Mouse (Mus musculus): ENCODE measurements at regions not wholly inside any gene's neighbourhood (a gene's known extent, or its start where the extent isn't known, plus 50 kb on each side); places are given as distances from the start of the nearest gene placed in this dataset.
A peak's percentile ranks its signal among the peaks of the same experiment; 100 is the strongest.

DNA sequence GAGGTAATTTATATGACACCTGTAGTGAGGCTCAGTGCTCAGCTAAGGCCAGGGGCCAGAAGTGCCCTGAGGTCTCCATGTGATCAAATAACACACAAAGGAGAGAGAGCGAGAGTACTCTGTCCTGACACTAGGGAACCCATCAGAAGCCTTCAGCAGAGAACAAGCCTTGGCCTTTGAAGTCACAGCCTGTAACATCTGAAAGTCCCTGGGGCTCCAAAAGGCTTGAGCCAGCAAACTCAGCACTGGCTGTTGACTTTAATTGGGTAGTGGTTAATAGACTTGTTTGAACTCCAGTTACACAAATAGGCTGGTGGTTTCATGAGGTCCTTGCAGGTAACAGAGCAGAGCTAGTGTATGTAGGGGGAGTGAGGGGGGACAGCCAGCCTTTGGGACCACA is 422.5 kb downstream of the Matn1 start:
- DNase-seq (ENCODE audit: low spot score in 2 of 2): no peak

DNA sequence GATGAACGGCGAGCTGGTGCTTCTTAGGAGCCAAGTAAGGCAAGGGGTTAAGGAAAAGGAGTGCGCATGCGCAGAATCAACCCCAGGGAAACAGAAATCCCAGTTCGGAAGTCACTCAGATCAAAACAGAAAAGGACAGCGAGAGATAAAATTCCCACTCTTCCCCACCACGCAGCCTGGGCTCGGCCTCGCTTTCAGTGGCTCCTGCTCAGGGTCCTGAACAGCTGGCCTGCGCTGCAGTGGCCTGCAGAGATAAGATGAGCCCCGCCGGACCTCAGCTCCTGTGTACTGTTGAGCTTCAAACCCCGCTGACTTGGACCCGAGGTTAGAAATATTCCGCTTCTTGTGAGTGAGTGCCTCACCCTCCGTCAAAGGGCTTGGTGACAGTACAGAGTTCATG is 428.3 kb downstream of the Matn1 start:
- no peak for DNase-seq (ENCODE audit: low spot score in 2 of 2)

DNA sequence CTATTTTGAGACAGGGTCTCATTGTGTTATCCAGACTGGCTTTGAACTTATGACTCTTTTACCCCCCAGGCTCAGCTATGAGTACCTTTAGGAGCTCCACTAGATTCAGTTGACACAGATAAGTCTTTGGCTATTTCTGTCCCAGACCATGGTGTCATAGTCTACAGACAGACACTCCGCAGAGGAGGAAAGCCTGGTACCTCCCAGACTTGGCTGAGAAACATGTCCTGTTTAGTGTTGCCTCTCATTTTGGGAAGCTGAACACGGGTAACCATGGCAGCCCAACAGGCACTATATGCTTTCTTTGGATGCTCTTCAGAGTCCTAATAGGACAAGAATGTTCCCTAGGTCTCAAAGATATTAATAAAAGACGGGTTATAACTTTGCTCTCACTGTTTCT is 429.0 kb downstream of the Matn1 start:
- DNase-seq (ENCODE audit: low spot score in 2 of 2): no peak

DNA sequence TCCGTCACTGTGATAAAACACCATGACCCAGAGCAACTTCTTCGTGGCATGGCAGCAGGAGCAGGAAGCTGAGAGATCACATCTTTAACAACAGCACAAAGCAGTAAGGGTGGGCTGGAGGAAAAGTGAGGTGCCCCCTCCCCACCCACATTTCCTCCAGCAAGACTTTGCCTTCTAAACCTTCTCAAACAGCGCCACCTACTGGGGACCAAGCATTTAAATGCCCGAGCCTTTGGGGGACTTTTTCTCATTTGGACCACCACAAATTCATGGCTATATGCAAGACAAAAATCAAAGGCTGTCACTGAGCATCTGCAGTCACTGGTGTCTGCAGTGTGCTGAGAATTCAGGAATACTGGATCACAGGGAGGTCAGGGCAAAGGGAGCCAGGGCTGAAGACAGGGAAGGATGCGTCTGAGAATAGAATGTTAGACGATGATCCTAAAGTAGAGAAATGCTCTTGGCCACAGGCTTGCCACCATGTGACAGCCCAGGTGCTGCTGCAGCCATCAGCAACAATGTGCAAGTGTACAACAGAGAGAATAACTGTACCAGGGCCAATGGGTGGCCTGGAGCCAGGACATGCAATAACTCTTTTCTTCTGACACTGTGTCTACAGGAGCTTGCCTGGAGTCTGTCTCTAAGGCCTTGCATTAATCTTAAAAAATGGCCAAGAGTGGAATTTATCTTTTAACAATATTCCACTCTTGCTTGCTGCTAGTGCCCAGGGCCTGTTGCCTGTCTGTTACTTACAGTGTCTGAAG is 430.5 kb downstream of the Matn1 start:
- no peak for DNase-seq (ENCODE audit: low spot score in 2 of 2)

DNA sequence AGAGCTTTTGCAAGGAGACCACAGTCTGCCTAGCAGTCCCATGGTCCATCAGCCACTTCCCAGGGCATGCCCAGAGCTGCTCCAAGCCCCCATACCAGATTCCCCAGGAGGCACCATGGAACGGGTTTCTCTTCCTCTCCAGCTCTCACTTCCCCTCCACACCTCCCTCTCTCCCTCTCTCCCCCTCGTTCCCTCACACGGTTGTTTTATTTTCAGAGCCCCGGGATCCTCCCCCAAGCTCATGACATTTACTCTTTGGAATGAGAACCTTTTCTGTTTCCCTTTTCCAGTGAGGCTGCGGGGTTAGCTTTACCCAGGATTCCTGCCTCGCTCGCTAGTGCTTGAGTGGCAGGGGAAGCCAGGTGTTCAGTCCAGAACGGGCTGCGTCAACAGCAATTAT is 436.9 kb downstream of the Matn1 start:
- DNase-seq (ENCODE audit: low spot score in 2 of 2): no peak

DNA sequence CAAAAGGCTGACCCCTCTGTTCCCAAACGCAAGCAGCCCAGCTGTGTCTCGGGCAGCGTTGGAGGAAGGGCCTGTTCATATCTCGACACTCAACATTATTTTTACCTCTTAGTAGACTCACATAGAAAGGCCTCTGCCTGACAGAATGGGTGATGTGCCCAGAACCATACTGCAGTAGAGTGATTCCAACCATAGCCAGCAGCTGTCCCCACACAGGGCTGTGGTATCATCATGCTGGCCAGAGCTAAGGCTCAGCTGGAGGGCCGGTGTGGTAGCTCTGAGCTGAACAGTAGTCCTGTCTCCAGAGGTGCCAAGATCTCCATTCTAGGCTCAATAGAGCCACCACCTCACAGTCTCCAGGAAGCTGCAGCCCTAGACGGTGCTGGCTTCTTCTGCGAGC is 437.3 kb downstream of the Matn1 start:
- no peak for DNase-seq (ENCODE audit: low spot score in 2 of 2)

DNA sequence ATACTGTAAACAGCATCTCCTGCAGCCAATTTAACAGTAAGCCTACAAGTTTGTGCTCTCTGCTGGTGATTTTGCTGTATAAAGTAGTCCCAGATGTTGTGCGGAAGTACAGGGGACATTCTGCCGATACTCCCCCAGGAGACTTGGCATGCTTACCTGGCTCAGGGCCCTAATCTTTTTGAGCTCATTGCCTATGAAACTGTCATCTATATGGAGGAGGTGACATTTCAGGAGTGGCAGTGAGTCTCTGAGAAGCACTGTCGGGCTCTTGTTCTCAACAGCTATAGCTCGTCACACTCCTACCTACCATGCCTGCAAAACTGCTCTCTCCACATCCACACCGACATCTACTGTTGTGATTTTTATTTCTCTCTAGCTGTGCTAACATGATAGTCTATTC is 439.7 kb downstream of the Matn1 start:
- DNase-seq (ENCODE audit: low spot score in 2 of 2): peak; percentile 47

DNA sequence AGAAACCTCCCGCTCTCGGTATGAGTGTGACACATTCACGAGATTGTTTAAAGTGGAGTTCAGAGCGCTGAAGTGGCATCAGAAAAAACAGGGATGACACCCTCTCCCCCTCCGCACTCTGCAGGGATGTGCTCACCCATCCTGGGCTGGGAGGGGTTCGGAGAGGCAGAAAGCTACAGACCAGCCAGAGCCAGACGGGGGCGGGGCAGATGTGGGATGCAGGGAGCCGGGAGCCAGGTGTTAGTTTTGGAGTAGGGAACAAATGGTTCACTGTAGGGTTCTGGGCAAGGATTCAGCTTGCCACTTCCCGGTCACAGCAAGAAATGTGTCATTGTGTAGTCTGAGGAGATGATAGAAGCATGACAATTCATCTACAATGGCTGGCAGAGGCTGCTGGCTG is 442.8 kb downstream of the Matn1 start:
- DNase-seq (ENCODE audit: low spot score in 2 of 2): peak; percentile 35 to 55

DNA sequence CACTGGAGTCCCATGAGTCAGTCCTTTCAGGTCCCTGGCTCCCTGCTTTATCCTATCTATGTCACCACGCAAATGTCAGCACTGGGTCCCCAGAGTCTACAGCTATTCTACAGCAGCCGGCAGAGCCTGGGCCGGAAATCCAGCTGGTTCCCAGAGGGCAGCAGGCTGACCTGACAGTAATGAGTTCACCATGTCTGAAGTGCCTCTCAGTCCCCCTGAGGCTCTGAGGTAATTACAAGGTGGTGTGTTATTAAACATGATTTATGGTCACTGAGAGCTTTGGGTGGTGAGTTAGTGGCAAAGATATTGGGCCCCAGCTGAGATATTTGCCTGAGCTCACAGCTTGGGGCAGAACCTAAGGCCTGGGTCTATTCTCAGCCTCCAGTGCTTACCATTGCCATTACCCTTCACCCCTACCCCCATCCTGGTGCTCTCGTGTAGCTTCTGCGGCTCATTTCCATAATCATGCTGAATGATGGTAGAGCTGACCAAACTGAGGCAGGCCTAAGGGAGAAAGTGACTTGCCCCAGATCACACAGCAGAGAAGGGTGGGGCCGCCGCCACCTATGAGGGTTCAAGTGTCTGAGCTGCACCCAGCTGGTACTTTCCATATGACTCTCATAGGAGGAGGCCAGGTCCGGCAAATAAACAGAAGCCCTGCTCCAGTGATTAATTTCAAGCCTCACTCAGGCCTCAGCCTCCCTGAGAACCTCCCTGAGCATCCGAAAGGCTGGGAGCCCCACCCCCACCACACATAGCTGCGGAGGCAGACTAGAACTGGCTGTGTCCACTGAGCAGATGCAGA is 446.8 kb downstream of the Ptpru start:
- DNase-seq (ENCODE audit: low spot score in 2 of 2): no peak

DNA sequence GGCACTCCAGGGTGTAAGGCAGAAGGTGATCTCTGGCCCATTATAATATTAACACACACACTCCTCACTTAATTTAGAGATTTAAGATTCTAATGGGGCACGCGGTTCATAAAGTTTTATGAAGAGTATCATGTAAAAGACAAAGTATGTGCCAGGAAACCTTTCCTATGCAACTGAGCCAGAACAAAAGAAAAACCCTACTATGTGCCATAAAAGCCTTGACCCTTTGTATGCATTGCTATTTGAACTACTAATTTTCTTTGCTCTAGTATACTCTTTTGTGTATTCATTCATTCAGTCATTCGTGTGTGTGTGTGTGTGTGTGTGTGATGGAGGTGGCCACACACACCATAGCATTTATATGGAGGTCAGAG is 446.2 kb downstream of the Ptpru start:
- DNase-seq (ENCODE audit: low spot score in 2 of 2): no peak

DNA sequence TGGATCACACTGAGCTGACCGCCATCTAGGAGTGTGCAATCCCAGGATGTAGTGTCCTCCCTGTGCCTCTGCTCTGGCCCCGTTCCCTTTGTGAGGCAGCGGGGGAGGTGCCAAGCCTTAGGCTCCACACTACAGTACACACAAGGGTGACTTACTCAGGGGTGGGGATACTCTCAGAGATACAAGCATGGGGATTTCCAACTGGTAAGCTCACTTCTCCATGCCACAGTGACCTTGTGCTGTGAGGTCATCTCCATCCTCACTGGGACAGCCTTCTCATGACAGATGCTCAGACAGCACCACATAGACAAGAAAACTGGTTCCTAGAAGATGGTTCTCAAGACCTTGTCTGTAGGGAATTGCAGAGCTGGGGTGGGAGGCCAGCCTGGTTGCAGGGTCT is 445.6 kb downstream of the Ptpru start:
- no peak for DNase-seq (ENCODE audit: low spot score in 2 of 2)

DNA sequence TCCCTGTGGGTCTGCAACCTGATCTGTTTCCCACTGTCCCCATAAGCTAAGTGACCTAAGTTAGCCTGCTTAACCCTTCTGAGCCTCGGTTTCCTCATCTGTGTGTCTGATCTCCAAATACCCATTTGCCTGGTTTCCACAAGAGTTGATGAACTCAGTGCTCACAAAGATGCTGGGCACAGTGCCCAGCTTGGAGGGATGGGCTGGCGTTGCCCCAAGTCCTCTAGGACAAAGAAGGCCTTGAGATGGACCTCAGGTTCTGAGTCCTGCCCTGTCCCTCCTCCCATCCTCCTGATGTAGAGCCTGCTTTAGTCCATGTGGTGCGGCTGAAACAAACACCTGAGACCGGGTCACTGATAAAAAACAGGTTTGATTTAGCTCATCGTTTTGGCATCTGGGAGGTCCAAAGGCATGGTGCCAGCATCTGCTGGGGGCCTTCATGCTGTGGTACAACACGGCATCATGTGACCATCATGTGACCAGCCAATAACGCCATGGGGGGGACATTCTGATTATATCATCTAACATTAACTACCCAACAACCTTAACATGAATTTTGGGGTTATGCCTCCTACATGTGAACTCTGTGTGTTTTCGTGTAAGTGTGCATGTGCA is 441.8 kb downstream of the Ptpru start:
- DNase-seq (ENCODE audit: low spot score in 2 of 2): no peak

DNA sequence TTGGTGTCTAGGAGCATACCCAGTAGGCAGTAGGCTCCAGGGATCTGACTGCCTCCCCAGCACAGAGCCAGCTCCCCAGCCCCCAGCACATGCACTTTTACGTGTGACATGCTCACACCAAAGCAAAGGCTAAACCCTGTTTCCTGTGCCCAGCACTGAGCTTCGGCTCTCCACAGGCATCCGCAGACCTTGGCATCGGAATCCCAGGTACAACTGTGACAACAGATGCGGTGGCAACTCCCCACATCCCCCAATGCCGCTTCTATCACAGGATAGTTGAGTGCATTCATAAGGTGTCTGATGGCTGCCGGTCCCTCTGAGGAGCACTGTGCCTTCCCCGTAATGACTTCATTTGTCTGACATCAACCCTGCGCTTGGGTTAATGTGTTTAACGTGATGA is 440.9 kb downstream of the Ptpru start:
- no peak for DNase-seq (ENCODE audit: low spot score in 2 of 2)

DNA sequence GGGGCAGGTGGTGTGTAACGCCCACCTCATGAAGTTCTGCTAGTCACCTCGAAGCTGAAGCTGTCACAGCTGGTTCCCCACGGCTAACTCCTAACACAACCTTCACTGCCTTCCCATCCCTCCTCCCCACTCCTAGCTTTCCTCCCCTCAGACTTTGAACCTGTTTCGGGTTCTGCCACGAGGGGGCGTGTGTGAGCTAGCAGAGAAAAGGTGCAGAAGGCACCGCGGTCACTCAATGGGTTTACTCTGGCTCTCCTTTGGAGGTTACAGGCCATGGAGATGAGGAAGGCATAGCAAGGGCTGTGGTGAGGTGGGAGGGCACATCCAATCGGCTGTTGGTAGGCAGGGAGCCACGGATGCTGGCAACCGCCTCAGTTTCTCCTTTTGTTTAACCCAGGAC is 437.3 kb downstream of the Ptpru start:
- no peak for DNase-seq (ENCODE audit: low spot score in 2 of 2)

DNA sequence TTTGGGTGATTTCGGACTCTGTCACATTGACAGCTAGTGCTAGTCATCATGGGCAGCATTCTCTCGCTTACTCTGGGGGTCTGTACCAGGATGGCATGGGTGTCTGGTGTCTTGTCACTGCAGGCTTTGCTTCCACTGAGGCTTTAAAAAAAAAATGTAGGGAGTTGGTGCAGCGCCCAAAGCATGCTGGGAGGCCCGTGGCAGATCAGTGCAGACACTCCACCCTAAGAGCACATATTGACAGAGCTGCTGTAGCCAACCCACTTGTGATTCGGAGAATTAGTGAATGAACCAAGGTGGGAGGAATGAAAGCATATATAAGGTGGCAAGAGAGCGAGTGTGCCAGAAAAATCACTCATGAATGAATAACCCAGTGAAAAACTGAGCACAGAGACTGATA is 436.8 kb downstream of the Ptpru start:
- no peak for DNase-seq (ENCODE audit: low spot score in 2 of 2)

DNA sequence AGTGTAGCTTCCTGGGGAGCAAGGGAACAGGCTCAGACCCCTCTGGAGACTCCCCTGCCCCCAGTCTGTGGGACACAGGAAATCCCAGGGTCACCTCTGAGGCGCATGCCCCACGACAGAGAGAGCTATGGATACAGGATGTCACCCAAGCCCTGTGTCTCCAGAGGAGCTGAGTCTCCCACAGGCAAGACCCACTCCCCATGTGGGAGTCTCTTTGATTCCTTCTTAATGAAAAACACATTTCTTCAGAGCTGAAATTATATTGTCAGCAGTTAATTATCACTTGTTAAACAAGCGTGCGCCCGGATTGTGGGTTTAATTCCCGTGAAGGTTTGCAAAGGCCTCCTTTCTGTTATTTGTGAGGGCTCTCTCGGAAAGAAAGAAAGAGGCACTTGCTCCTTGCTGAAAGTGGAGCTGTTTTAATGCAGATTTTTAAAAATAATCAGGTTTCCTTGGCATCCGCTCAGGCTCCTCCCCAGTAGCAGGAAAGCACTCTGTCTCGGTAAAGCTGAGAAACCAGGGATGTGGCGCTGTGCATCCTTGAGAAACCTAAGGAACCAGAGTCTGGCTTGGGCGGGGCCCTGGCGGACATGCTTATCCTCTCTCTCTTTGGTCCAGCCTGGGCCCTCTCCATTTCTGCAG is 432.6 kb downstream of the Ptpru start:
- no peak for DNase-seq (ENCODE audit: low spot score in 2 of 2)

DNA sequence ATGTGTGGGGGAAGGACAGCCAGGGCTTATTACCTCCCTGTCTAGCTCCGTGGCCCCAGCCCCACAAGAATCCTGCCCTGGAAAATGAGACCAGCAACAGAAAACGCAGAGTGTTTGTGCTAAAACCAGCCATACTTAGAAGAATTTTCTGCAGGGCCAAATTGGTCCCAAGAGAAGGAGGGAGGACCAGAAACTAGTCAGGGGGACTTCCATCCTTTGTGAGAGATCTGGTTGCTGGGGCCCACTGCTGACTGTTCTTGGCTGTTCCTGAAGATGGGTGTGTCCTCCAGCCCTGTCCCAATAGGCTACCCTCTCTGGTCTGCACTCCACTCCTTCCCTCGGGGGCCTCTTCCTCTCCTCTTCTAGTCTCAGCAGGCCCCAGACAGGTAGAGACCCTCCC is 430.6 kb downstream of the Ptpru start:
- no peak for DNase-seq (ENCODE audit: low spot score in 2 of 2)

DNA sequence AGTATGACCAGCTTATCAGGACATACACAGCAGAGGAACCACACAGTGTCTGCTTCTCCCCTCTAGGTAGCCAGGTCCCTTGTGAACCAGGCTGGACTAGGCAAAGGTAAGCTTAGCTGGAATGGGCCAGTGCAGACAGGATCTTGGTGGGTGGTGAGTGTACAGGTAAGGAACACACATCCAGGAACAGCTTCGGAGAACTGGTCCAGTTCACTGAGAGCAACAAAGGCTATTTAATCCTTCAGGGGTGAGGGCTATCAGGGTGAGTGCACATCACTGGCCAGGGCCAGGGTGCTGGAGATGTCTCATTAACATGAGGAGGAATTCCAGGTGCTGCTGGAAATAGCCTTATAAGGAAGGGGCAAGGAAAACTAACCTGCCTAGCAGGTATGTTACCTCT is 429.4 kb downstream of the Ptpru start:
- no peak for DNase-seq (ENCODE audit: low spot score in 2 of 2)

DNA sequence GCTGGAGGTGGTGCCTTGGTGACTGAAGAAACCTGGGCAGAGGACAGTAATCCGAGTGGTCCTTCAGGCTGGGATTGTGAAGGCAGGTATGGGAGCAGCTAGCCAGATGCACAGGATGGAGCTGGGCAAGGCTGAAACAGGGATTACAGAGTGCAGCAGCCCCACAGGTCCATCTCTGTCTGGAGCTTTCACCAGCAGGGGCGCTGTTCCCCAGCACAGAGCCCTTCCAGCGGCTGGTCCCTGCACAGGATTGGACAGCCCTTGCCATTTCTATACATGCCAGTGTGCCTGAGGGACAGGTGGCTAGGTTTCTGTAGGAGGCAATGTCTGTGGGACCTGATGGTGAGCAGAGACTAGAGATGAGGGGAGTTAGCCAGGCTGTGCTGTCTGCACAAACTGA is 428.3 kb downstream of the Ptpru start:
- no peak for DNase-seq (ENCODE audit: low spot score in 2 of 2)

DNA sequence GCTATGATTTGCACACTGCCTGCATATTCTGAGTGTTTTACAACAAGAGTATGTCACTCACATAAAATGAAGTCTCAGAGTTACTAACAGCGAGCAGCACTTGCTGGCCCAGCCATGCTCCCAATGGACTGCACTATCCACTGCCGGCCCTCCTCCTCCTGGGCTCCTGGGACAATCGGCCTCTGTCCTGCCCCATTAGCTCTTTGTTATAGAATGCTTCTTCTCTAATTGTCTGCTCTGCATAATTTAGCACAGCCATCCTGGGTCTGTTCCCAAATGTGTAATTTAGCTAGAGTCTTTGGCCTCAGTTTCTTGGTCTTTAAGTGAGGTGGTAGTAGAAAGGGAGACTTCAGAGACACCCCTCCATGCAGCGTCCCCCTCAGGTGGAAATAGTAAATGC is 426.2 kb downstream of the Ptpru start:
- no peak for DNase-seq (ENCODE audit: low spot score in 2 of 2)

DNA sequence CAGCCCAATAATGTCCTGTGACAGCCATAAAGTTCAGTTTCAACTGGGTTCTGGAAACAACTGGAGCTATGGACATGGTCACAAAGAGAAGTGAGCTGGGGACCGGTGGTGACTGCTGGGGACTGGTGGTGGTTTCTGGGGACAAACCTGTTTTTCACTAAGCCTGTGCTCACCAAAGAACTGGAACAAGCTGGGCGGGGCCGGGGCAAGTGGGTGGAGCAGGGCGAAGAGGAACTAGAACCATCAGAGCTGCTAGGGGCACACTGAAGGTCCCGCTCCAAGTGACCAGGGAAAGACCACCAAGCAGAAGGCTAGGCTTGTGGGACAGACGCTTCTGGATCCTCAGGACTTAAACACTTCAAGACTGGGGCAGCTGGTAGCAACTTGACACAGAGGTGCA is 424.7 kb downstream of the Ptpru start:
- no peak for DNase-seq (ENCODE audit: low spot score in 2 of 2)

DNA sequence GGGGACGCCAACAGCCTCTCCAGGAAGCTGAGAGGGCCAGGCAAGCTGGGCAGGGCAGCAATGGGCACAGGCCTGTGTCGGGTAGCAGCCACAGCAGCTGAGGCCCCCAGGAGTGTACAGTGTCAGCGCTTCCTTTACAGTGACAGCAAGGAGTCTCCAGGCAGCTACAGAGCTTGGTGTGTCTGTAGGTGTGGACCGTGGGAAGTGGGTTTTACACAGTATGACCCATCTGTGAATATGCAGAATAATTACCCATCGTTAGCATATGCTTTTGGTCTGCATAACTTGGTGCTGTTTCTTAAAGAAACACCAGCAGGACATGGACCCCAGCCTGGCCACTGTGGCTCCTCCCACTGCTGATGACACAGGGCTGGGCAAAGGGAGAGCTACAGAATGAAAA is 422.6 kb downstream of the Ptpru start:
- no peak for DNase-seq (ENCODE audit: low spot score in 2 of 2)

DNA sequence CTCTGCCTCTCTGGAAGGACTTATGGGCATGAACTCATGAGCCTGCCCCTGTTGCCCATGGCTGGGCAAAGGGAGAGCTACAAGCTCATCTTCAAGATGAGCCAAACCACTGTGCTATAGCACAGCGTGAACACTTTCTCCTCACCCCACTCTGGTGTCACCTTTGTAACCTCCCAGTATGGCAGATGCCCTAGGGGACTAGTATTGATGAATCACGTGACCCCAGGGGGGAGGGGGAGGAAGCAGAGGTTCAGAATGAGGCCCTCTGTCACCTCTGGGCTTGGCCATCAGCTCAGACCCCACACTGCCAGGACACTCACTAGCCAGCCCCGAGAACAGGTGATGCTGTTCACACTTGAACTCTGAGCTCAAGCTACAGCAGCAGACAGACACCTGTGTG is 421.9 kb downstream of the Ptpru start:
- no peak for DNase-seq (ENCODE audit: low spot score in 2 of 2)

All from right cerebral cortex, postnatal 36 days (tissue).